Mouse (Mus musculus): ENCODE data around the gene Ppp2r5d. TPM values are rescaled to one million over a fixed set of nuclear protein-coding genes. Genes with fewer than 3 reads are reported as not detected.

Gene Ppp2r5d
- polyA plus RNA-seq, 1 experiment = 113 TPM

- no peaks in the 10 kb centered on the region for H3K36me3 ChIP-seq (ENCODE audit: control insufficient read depth, insufficient read depth, low read length)
- peak; percentile 93 for DNase-seq
- peaks cover 16% of the 10 kb centered on the region for H3K4me1 ChIP-seq (replicated peaks; ENCODE audit: control insufficient read depth, insufficient read depth, low read length)
- H3K4me3 ChIP-seq (ENCODE audit: control insufficient read depth, insufficient read depth, low read length) = peak within 1 kb of the TSS; percentile 71
- H3K27me3 ChIP-seq (ENCODE audit: control insufficient read depth, insufficient read depth, low read length) = no peaks in the 10 kb centered on the region
- WGBS = under 1% methylated on average over 58 of the region's 58 CpGs
- peak; percentile 25; the same call in 1 of the 2 replicates for TF ChIP-seq CTCF (IDR thresholded peaks at IDR 0.05; ENCODE audit: borderline replicate concordance, control insufficient read depth, extremely low read depth, insufficient read depth, low read length, poor library complexity)
- peak; percentile 77 for TF ChIP-seq POLR2A (IDR thresholded peaks at IDR 0.05; ENCODE audit: control insufficient read depth, extremely low read depth, insufficient read depth, low read length, poor library complexity)
- H3K27ac ChIP-seq (ENCODE audit: control insufficient read depth, insufficient read depth, low read length) = peak within 1 kb of the TSS; percentile 50
Observed at GRCm38 (mm10) chr17:46650232-46651031, 54.5 kb downstream of the Ppp2r5d start, which contains the start of gene Cul7. TSS of gene Cul7 (plus strand) at chr17:46650337.

- 72% methylated on average over 15 of the region's 15 CpGs for WGBS
Observed at GRCm38 (mm10) chr17:46649811-46650210, 55.1 kb downstream of the Ppp2r5d start.

GRCm38 (mm10) chr17:46648436-46648835 lies 56.5 kb downstream of the Ppp2r5d start:
- Histone ChIP-seq H3K27ac (ENCODE audit: control insufficient read depth, insufficient read depth, low read length) (no peak overlapping the region), H3K4me3 (ENCODE audit: control insufficient read depth, insufficient read depth, low read length) (no peak overlapping the region), H3K4me1 (replicated peaks; ENCODE audit: control insufficient read depth, insufficient read depth, low read length) (peaks cover 24% of the 10 kb centered on the region), H3K27me3 (ENCODE audit: control insufficient read depth, insufficient read depth, low read length) (no peaks in the 10 kb centered on the region), H3K36me3 (ENCODE audit: control insufficient read depth, insufficient read depth, low read length) (no peaks in the 10 kb centered on the region)
- DNase-seq = no peak
- WGBS = 95% methylated on average over 9 of the region's 9 CpGs
- no peak for TF ChIP-seq POLR2A (IDR thresholded peaks at IDR 0.05; ENCODE audit: control insufficient read depth, extremely low read depth, insufficient read depth, low read length, poor library complexity)
- TF ChIP-seq CTCF (IDR thresholded peaks at IDR 0.05; ENCODE audit: borderline replicate concordance, control insufficient read depth, extremely low read depth, insufficient read depth, low read length, poor library complexity) = no peak

More at GRCm38 (mm10) chr17:46649811-46650210, 55.1 kb downstream of the Ppp2r5d start:
- Histone ChIP-seq H3K4me3 (ENCODE audit: control insufficient read depth, insufficient read depth, low read length) (peak overlapping the region; percentile 71), H3K27ac (ENCODE audit: control insufficient read depth, insufficient read depth, low read length) (peak overlapping the region; percentile 50), H3K27me3 (ENCODE audit: control insufficient read depth, insufficient read depth, low read length) (no peaks in the 10 kb centered on the region), H3K4me1 (replicated peaks; ENCODE audit: control insufficient read depth, insufficient read depth, low read length) (peaks cover 22% of the 10 kb centered on the region), H3K36me3 (ENCODE audit: control insufficient read depth, insufficient read depth, low read length) (no peaks in the 10 kb centered on the region)
- TF ChIP-seq CTCF (IDR thresholded peaks at IDR 0.05; ENCODE audit: borderline replicate concordance, control insufficient read depth, extremely low read depth, insufficient read depth, low read length, poor library complexity) (no peak), POLR2A (IDR thresholded peaks at IDR 0.05; ENCODE audit: control insufficient read depth, extremely low read depth, insufficient read depth, low read length, poor library complexity) (no peak)
- no peak for DNase-seq

- no peaks in the 10 kb centered on the region for H3K36me3 ChIP-seq (ENCODE audit: control insufficient read depth, insufficient read depth, low read length)
- WGBS = 97% methylated on average over 7 of the region's 7 CpGs
- H3K27ac ChIP-seq (ENCODE audit: control insufficient read depth, insufficient read depth, low read length) = no peak overlapping the region
- H3K4me3 ChIP-seq (ENCODE audit: control insufficient read depth, insufficient read depth, low read length) = no peak overlapping the region
- no peak for DNase-seq
- peaks cover 24% of the 10 kb centered on the region for H3K4me1 ChIP-seq (replicated peaks; ENCODE audit: control insufficient read depth, insufficient read depth, low read length)
- TF ChIP-seq POLR2A (IDR thresholded peaks at IDR 0.05; ENCODE audit: control insufficient read depth, extremely low read depth, insufficient read depth, low read length, poor library complexity) (no peak), CTCF (IDR thresholded peaks at IDR 0.05; ENCODE audit: borderline replicate concordance, control insufficient read depth, extremely low read depth, insufficient read depth, low read length, poor library complexity) (no peak)
- H3K27me3 ChIP-seq (ENCODE audit: control insufficient read depth, insufficient read depth, low read length) = no peaks in the 10 kb centered on the region
Observed at GRCm38 (mm10) chr17:46647279-46647678, 57.6 kb downstream of the Ppp2r5d start.

GRCm38 (mm10) chr17:46646322-46646662 lies 58.6 kb downstream of the Ppp2r5d start:
- under 1% methylated on average over 19 of the region's 19 CpGs for WGBS
- no peak for DNase-seq
- Histone ChIP-seq H3K27me3 (ENCODE audit: control insufficient read depth, insufficient read depth, low read length) (no peaks in the 10 kb centered on the region), H3K4me3 (ENCODE audit: control insufficient read depth, insufficient read depth, low read length) (peak overlapping the region; percentile 72), H3K36me3 (ENCODE audit: control insufficient read depth, insufficient read depth, low read length) (no peaks in the 10 kb centered on the region), H3K27ac (ENCODE audit: control insufficient read depth, insufficient read depth, low read length) (no peak overlapping the region), H3K4me1 (replicated peaks; ENCODE audit: control insufficient read depth, insufficient read depth, low read length) (peaks cover 18% of the 10 kb centered on the region)
- no peak for TF ChIP-seq POLR2A (IDR thresholded peaks at IDR 0.05; ENCODE audit: control insufficient read depth, extremely low read depth, insufficient read depth, low read length, poor library complexity)
- TF ChIP-seq CTCF (IDR thresholded peaks at IDR 0.05; ENCODE audit: borderline replicate concordance, control insufficient read depth, extremely low read depth, insufficient read depth, low read length, poor library complexity) = no peak

GRCm38 (mm10) chr17:46645561-46646321 lies 59.2 kb downstream of the Ppp2r5d start, which contains the start of the genes Klc4 and Mrpl2:
TSS of gene Klc4 (minus strand) at chr17:46646022.
TSS of gene Mrpl2 (plus strand) at chr17:46646229.
- WGBS = under 1% methylated on average over 53 of the region's 53 CpGs
- peaks cover 12% of the 10 kb centered on the region for H3K4me1 ChIP-seq (replicated peaks; ENCODE audit: control insufficient read depth, insufficient read depth, low read length)
- no peak for TF ChIP-seq CTCF (IDR thresholded peaks at IDR 0.05; ENCODE audit: borderline replicate concordance, control insufficient read depth, extremely low read depth, insufficient read depth, low read length, poor library complexity)
- peak; percentile 83 for TF ChIP-seq POLR2A (IDR thresholded peaks at IDR 0.05; ENCODE audit: control insufficient read depth, extremely low read depth, insufficient read depth, low read length, poor library complexity)
- no peak within 1 kb of the TSS for H3K27ac ChIP-seq (ENCODE audit: control insufficient read depth, insufficient read depth, low read length)
- peak; percentile 99 for DNase-seq
- no peaks in the 10 kb centered on the region for H3K27me3 ChIP-seq (ENCODE audit: control insufficient read depth, insufficient read depth, low read length)
- H3K4me3 ChIP-seq (ENCODE audit: control insufficient read depth, insufficient read depth, low read length) = peak within 1 kb of the TSS; percentile 72
- no peaks in the 10 kb centered on the region for H3K36me3 ChIP-seq (ENCODE audit: control insufficient read depth, insufficient read depth, low read length)

Measured in thymus, adult 2 months (tissue).